Mouse (Mus musculus): ENCODE measurements at regions not wholly inside any gene's neighbourhood (a gene's known extent, or its start where the extent isn't known, plus 50 kb on each side); places are given as distances from the start of the nearest gene placed in this dataset.
"Not testable (repeated sequence)": the region's sequence is repeated elsewhere in the genome, so short reads cannot be mapped to it uniquely, and the experiment has no call there.

DNA sequence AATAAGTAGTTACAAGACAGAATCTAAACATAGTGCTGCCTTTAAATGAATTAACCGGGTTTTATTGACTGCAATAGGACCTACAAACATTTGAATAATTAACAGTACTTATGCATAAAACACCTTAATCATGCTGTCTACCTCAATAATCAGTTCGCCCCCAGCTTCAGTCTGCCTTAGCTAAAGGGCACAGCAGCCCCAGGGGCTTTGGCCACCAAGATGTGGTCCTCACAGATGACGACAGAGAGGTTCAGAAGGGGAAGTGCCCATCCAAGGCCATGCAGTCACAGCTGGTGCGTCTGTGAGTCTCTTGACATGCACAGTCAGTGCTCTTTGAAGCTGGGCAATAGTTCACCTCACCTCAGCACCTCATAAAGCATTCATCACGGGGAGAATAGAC is 452.8 kb upstream of the Jmjd1c start:
- no peaks in the 10 kb centered on the region for H3K27me3 ChIP-seq
- H3K4me2 ChIP-seq = no peak overlapping the region
- 73% methylated on average over 5 of the region's 5 CpGs for WGBS
- H3K9ac ChIP-seq = no peak overlapping the region
- H3K4me3 ChIP-seq = no peak overlapping the region
- no peaks in the 10 kb centered on the region for H3K9me3 ChIP-seq
- no peak overlapping the region for H3K27ac ChIP-seq
- no peaks in the 10 kb centered on the region for H3K4me1 ChIP-seq
- no peak for ATAC-seq (ENCODE audit: borderline replicate concordance, extremely low read depth, low FRiP score, low TSS enrichment)
- no peaks in the 10 kb centered on the region for H3K36me3 ChIP-seq

DNA sequence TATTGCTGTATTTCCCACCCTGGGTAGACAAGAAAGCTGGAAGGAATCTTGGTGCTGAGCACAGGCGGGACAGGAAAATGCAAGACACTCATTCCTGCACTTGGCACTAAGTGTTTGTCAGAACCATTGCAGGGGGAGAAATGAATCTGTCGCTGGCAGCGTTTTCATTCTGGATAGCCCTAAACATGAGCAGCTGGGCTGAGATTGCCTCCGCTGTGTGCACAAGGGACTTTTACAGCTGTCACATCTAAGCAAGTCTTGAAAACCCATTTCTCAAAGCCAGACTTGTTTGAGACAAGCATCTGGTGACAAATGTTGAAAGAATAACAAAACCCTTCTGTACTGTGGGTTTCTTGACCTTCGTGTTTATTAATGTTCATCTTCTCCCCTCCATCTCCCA is 438.4 kb upstream of the Jmjd1c start:
- no peaks in the 10 kb centered on the region for H3K9me3 ChIP-seq
- no peak overlapping the region for H3K27ac ChIP-seq
- H3K4me1 ChIP-seq = no peaks in the 10 kb centered on the region
- no peak overlapping the region for H3K4me3 ChIP-seq
- H3K36me3 ChIP-seq = no peaks in the 10 kb centered on the region
- no peak overlapping the region for H3K4me2 ChIP-seq
- ATAC-seq (ENCODE audit: borderline replicate concordance, extremely low read depth, low FRiP score, low TSS enrichment) = no peak
- no peak overlapping the region for H3K9ac ChIP-seq
- no peaks in the 10 kb centered on the region for H3K27me3 ChIP-seq
- 55% methylated on average over 5 of the region's 5 CpGs for WGBS

DNA sequence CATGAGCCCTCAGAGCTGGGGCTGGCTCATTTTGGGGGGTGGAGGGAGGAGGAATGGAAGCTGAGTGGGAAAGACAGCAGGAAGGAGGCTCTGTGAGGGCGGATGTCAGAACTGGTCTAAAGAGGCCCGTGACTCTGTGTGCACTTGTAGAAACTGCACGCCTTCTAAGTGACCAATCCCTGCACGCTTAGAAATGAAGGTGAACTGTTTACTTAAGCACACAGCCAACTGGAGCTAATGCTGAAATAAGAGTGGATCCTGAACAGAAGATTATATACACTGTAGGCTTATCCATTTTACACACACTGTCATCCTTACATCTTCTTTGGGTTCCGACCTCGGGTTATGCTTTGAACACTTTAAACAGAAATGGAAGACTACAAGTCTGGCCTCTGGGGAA is 412.8 kb upstream of the Jmjd1c start:
- WGBS = 58% methylated on average over 6 of the region's 6 CpGs
- H3K4me1 ChIP-seq = no peaks in the 10 kb centered on the region
- ATAC-seq (ENCODE audit: borderline replicate concordance, extremely low read depth, low FRiP score, low TSS enrichment) = no peak

DNA sequence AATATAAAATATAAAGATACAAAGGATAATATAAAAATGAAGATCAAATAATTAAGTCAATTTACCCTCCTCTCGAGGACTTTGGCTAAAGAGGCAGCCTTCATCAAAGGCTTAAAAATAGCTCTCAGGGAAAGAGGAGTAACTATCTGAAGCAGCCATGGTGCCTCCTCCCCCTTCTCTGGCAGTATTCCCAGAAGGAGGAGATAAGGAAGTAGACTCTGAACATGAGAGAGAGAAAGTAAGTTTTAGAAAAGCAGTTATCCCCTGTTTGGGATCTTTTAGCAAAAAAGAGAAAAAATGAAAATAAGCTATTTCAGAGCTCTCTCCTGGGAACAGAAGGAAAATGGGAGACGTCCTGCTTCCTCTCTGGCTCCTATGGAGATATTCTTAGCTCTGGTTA is 406.7 kb upstream of the Jmjd1c start:
- not testable (repeated sequence) for H3K27me3 ChIP-seq; H3K4me3 ChIP-seq; H3K27ac ChIP-seq; H3K9ac ChIP-seq; H3K9me3 ChIP-seq; H3K4me2 ChIP-seq; H3K36me3 ChIP-seq; H3K4me1 ChIP-seq; ATAC-seq (ENCODE audit: borderline replicate concordance, extremely low read depth, low FRiP score, low TSS enrichment)
- 46% methylated on average over 2 of the region's 2 CpGs for WGBS

More for the DNA sequence above, 412.8 kb upstream of the Jmjd1c start:
- Histone ChIP-seq H3K27me3 (no peaks in the 10 kb centered on the region), H3K27ac (no peak overlapping the region), H3K9me3 (no peaks in the 10 kb centered on the region; the same call in 1 of the 2 replicates), H3K9ac (no peak overlapping the region), H3K36me3 (no peaks in the 10 kb centered on the region), H3K4me3 (no peak overlapping the region), H3K4me2 (no peak overlapping the region)

DNA sequence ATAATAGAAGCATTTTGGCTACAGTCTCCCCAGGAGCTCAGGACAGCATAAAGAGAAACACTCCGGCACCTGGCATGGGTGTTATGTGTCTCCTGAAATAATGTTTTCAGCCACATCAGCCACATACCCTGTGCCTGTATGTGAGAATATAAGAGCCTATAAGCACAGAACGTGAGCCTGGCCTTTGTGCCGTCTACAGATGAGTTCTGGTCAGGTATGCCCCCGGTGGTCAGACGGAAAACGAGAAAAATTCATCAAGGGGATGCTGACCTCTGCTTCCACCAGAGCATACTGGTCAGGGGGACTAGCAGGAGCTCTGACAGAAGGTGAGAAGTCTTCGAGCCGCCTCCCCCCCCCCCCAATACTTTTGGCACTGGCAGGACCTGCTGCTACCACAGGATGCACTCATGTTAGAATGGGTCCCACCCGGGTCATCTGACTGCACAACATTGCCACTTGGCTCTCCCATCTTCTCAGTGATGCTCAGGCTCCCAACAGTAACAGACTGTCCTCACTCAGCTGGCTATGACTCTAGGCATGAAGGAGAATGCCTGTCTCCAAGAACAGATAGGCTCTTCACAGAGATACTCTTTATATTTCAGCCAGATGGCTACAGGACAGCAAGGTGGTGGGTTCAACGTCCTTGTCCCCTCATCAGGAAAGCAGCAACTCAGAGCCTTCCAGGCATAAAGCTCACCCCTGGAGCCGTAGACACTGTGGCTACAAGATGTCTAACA is 401.2 kb upstream of the Jmjd1c start:
- Histone ChIP-seq H3K27me3 (no peaks in the 10 kb centered on the region), H3K4me2 (no peak overlapping the region), H3K9ac (no peak overlapping the region), H3K4me3 (no peak overlapping the region), H3K9me3 (no peaks in the 10 kb centered on the region), H3K27ac (no peak overlapping the region), H3K36me3 (no peaks in the 10 kb centered on the region), H3K4me1 (no peaks in the 10 kb centered on the region)
- 83% methylated on average over 11 of the region's 11 CpGs for WGBS
- ATAC-seq (ENCODE audit: borderline replicate concordance, extremely low read depth, low FRiP score, low TSS enrichment) = no peak

DNA sequence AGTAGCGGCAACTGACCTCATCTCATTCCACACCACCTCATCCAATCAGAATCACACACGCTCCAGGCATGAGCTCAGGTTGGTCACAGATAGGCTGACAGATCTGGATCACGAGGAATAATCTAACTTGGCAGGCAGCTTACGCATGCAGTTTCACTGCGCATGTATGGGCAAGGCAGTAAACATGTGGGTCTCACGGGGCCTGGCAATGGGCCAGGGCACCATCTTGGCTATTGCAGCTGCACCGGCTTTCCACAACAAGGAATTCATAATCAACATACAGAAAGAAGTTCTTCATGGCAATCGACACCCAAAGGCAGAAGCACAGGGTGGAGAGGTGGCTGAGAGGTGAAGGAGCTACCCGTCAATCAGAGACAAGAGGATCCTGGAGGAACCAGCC is 381.0 kb upstream of the Jmjd1c start:
- H3K9me3 ChIP-seq; H3K27me3 ChIP-seq; H3K4me1 ChIP-seq; H3K27ac ChIP-seq; H3K9ac ChIP-seq; H3K36me3 ChIP-seq; H3K4me2 ChIP-seq; H3K4me3 ChIP-seq; ATAC-seq (ENCODE audit: borderline replicate concordance, extremely low read depth, low FRiP score, low TSS enrichment): not testable (repeated sequence)
- WGBS = 86% methylated on average over 9 of the region's 9 CpGs

DNA sequence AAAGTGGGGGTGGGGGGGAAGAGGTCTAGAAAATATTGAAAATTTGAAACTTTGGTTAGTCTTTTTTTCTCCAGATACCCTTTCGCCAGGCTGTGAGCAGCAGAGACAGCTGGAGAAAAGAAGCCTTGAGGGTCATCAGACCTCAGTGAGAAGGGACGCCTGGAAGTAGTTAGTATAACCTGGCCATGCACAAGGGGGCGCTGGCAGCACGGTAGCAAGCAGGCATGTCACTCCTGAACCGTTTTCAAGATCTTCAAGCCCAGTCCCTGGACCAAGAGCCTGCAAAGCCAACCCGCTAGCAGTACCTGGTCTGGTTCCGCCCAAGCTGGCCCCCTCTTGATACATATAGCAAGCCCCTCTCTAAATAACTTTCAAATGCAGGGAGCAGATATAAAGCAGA is 378.0 kb upstream of the Jmjd1c start:
- H3K27me3 ChIP-seq = no peaks in the 10 kb centered on the region
- no peak overlapping the region for H3K4me3 ChIP-seq
- 72% methylated on average over 7 of the region's 7 CpGs for WGBS
- H3K27ac ChIP-seq = no peak overlapping the region
- no peaks in the 10 kb centered on the region for H3K36me3 ChIP-seq
- no peaks in the 10 kb centered on the region for H3K4me1 ChIP-seq
- no peak overlapping the region for H3K9ac ChIP-seq
- no peaks in the 10 kb centered on the region for H3K9me3 ChIP-seq
- ATAC-seq (ENCODE audit: borderline replicate concordance, extremely low read depth, low FRiP score, low TSS enrichment) = no peak
- H3K4me2 ChIP-seq = no peak overlapping the region

DNA sequence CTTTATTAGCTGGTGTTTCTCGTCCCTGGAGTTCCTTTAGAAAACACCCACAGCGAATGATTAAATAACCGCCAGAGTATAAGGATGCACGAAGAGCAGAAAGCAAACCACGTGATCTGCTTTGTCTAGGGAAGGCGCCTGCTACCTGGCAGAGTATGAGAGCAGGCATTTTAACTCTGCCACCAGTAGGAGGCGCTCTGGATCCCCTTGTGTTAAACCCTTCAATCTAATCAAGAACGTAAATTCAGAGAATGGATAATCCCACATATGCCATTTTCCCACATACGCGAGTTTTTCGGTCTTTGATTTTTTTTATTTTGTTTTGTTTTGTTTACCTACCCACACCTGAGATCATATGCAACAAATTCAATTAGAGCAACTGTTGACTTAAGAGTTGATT is 376.1 kb upstream of the Jmjd1c start:
- Histone ChIP-seq H3K4me3 (no peak overlapping the region), H3K9ac (no peak overlapping the region), H3K4me2 (no peak overlapping the region), H3K4me1 (no peaks in the 10 kb centered on the region), H3K27me3 (no peaks in the 10 kb centered on the region), H3K9me3 (no peaks in the 10 kb centered on the region), H3K27ac (no peak overlapping the region), H3K36me3 (no peaks in the 10 kb centered on the region)
- 87% methylated on average over 11 of the region's 11 CpGs for WGBS
- ATAC-seq (ENCODE audit: borderline replicate concordance, extremely low read depth, low FRiP score, low TSS enrichment) = no peak

DNA sequence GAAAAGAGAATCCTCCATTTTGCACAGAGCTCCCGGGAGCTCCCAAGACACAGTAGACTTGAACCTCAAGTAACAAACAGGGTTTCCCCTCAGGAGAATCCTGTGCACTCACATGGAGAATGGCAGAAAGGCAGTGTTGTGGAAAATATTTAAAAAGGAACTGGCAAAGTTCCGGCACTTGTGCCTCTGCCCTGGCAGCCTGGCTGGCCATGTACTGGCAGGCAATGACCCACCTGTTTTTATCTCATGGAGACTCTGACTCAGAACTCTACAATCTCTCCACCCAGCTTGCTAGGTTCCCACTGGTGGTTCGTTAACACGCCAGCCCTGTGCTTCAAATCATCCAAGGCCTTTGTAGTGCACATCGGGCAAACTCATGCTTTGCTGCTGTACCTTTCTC is 362.3 kb upstream of the Jmjd1c start:
- no peak overlapping the region for H3K9ac ChIP-seq
- no peak overlapping the region for H3K27ac ChIP-seq
- no peaks in the 10 kb centered on the region for H3K27me3 ChIP-seq
- WGBS = 83% methylated on average over 5 of the region's 5 CpGs
- peaks cover 7% of the 10 kb centered on the region; the same call in 1 of the 2 replicates for H3K9me3 ChIP-seq
- ATAC-seq (ENCODE audit: borderline replicate concordance, extremely low read depth, low FRiP score, low TSS enrichment) = no peak
- H3K4me1 ChIP-seq = no peaks in the 10 kb centered on the region
- H3K4me2 ChIP-seq = no peak overlapping the region
- H3K4me3 ChIP-seq = no peak overlapping the region
- H3K36me3 ChIP-seq = no peaks in the 10 kb centered on the region

DNA sequence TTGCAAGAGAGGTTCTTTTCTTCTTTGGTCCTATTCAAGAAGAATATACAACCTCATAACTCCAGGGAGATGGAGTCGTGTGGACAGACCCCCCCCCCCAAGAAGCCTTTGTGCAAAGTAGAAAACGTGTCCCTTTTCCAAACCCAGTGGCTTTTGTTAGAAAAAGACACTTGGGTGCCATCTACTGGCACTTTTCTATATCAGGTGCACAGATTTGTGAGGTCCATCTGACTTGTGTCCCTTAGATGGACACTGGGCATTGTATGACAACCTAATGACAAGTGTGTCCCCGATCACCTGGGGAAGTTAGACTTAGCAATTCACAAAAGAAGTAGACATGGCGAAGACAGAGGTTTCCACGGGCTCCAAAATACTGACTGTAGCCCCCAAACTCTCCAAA is 361.1 kb upstream of the Jmjd1c start:
- ATAC-seq (ENCODE audit: borderline replicate concordance, extremely low read depth, low FRiP score, low TSS enrichment) = no peak
- Histone ChIP-seq H3K36me3 (no peaks in the 10 kb centered on the region), H3K9ac (no peak overlapping the region), H3K4me1 (no peaks in the 10 kb centered on the region), H3K4me3 (no peak overlapping the region), H3K4me2 (no peak overlapping the region), H3K9me3 (peaks cover 3% of the 10 kb centered on the region; the same call in 1 of the 2 replicates), H3K27me3 (no peaks in the 10 kb centered on the region), H3K27ac (no peak overlapping the region)
- WGBS = 56% methylated on average over 5 of the region's 5 CpGs

DNA sequence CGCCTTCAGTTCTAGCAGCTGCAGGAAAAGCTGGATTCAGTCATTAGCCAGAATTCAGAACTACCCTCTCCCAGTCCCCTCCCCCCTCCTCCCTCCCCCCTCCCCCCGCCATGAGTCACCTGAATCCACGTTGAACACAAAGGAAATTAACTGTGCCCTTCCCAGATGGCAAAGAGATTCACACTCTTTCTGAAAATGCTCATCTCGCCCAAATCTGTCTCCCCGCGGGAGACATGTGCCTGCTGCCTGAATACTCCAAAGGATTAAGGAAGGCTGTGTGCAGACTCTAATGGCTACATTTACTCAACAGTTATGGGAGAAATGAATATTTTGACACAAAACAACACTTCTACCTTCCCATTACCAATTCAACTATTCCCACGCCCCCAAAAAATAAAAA is 356.9 kb upstream of the Jmjd1c start:
- Histone ChIP-seq H3K4me1 (no peaks in the 10 kb centered on the region), H3K4me2 (no peak overlapping the region), H3K4me3 (no peak overlapping the region), H3K9me3 (no peaks in the 10 kb centered on the region), H3K27ac (no peak overlapping the region), H3K36me3 (no peaks in the 10 kb centered on the region), H3K27me3 (no peaks in the 10 kb centered on the region), H3K9ac (no peak overlapping the region)
- no peak for ATAC-seq (ENCODE audit: borderline replicate concordance, extremely low read depth, low FRiP score, low TSS enrichment)
- 64% methylated on average over 7 of the region's 7 CpGs for WGBS

DNA sequence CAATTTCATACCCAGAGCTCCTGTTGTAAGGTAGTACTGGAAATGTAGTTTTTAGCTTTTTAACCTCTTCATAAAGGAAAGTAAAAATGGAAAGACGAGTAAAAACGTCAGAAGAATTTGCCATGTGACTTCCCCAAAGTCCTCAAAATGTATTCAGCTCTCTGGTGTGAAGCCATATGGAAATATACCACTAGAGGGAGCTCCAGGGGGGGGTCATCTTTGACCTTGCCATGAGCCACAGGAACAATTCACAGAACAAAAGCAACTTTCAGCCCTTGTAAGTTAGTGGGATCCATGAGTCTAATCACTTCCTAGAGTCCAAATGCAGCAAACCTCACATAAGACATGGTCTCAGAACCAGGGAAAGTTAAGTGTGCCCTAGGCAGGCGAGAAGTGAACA is 354.1 kb upstream of the Jmjd1c start:
- Histone ChIP-seq H3K27me3 (no peaks in the 10 kb centered on the region), H3K36me3 (no peaks in the 10 kb centered on the region), H3K4me2 (no peak overlapping the region), H3K9ac (no peak overlapping the region), H3K4me1 (no peaks in the 10 kb centered on the region), H3K27ac (no peak overlapping the region), H3K4me3 (no peak overlapping the region), H3K9me3 (no peaks in the 10 kb centered on the region)
- 56% methylated on average over 3 of the region's 3 CpGs for WGBS
- no peak for ATAC-seq (ENCODE audit: borderline replicate concordance, extremely low read depth, low FRiP score, low TSS enrichment)

DNA sequence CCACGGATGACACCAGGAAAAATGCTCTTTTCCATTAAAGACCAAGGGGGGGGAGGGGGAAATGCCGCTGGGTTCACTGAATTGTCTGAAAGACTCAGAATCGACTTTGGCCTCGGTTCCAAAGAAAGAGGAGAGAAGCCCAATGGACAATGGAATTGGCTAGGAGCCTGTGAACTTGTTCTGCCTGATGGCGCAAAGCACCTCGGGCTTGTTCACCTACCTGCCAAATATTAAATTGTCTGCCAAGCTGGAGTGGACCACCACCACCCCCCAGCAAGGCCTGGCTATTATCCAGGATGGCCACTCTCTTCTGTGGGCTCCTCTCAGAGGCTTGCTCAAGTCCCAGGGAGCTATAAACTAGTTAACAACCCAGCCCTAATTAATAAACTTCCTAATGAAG is 352.7 kb upstream of the Jmjd1c start:
- 82% methylated on average over 6 of the region's 6 CpGs for WGBS

More for the DNA sequence above, 352.7 kb upstream of the Jmjd1c start:
- Histone ChIP-seq H3K9me3 (no peaks in the 10 kb centered on the region), H3K9ac (no peak overlapping the region), H3K4me1 (no peaks in the 10 kb centered on the region), H3K4me2 (no peak overlapping the region), H3K27me3 (no peaks in the 10 kb centered on the region), H3K4me3 (no peak overlapping the region), H3K36me3 (no peaks in the 10 kb centered on the region), H3K27ac (no peak overlapping the region)
- ATAC-seq (ENCODE audit: borderline replicate concordance, extremely low read depth, low FRiP score, low TSS enrichment) = no peak

Data from lung, embryonic 15.5 days (tissue).